Mouse (Mus musculus): ENCODE measurements around the gene Mpnd. TPM values are rescaled to one million over a fixed set of nuclear protein-coding genes. Genes with fewer than 3 reads are reported as not detected.

The Mpnd gene
- polyA plus RNA-seq (2016; fragmentation: Nextera tagmentation; extraction: Ambion mirVana): 27.4 and 29.1 TPM in 2 replicates

GRCm38 (mm10) chr17:56005415-56006061 lies at the start of gene Mpnd, which contains the start of gene Stap2:
Gene Mpnd, plus strand, starts transcription at chr17:56005711.
Gene Stap2, minus strand, starts transcription at chr17:56005584.
- H3K9ac ChIP-seq: no peak within 1 kb of the TSS
- peak within 1 kb of the TSS; percentile 15; the same call in 1 of the 2 replicates for H3K4me2 ChIP-seq
- no peak for ATAC-seq

GRCm38 (mm10) chr17:55956129-55956528 lies 49.4 kb upstream of the Mpnd start:
- no peaks in the 10 kb centered on the region for H3K9me3 ChIP-seq (replicated peaks)
- H3K27me3 ChIP-seq (replicated peaks): peaks cover 25% of the 10 kb centered on the region
- peaks cover 8% of the 10 kb centered on the region for H3K36me3 ChIP-seq
- peak overlapping the region; percentile 61 for H3K9ac ChIP-seq
- peak; percentile 25; the same call in 1 of the 2 replicates for ATAC-seq
- H3K4me1 ChIP-seq: peaks cover 51% of the 10 kb centered on the region
- WGBS (ENCODE audit: insufficient replicate concordance): 2% methylated on average over 26 of the region's 26 CpGs
- H3K4me3 ChIP-seq: peak overlapping the region; percentile 64
- peak overlapping the region; percentile 82 for H3K4me2 ChIP-seq
- H3K27ac ChIP-seq: no peak overlapping the region

More at GRCm38 (mm10) chr17:56005415-56006061, at the start of gene Mpnd, which contains the start of gene Stap2:
- Histone ChIP-seq H3K36me3 (no peaks in the 10 kb centered on the region), H3K9me3 (replicated peaks) (0 out of 2 replicates have a peak, but pooled peaks cover 4% of the 10 kb centered on the region), H3K4me3 (no peak within 1 kb of the TSS), H3K4me1 (peaks cover 41% of the 10 kb centered on the region), H3K27me3 (replicated peaks) (peaks cover 49% of the 10 kb centered on the region), H3K27ac (no peak within 1 kb of the TSS)
- WGBS (ENCODE audit: insufficient replicate concordance): 23% methylated on average over 13 of the region's 13 CpGs

GRCm38 (mm10) chr17:55956591-55956990 lies 48.9 kb upstream of the Mpnd start:
- peak overlapping the region; percentile 64 for H3K4me3 ChIP-seq
- 38% methylated on average over 6 of the region's 6 CpGs for WGBS (ENCODE audit: insufficient replicate concordance)

DNA sequence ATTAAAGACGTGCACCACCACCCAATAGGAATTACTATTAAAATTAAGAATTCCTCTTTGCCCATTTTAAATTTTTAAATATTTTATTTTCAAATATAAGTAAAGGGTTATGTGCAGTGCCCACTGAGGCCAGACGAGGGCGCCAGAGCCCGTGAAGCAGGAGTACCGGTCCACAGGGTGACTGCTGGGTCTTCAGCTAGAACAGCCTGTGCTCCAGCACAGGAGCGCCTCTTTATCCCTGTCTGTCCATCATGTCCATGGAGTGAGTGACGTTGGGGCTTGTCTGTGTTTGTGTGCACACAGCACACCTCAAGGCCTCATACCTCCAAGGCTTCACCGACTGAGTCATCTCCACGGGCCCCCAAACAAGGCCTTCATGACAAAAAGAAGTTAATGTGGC lies 48.3 kb upstream of the Mpnd start:
- Histone ChIP-seq H3K4me2 (no peak overlapping the region), H3K36me3 (peaks cover 18% of the 10 kb centered on the region), H3K9me3 (replicated peaks) (no peaks in the 10 kb centered on the region), H3K4me3 (no peak overlapping the region), H3K27me3 (replicated peaks) (peaks cover 25% of the 10 kb centered on the region), H3K27ac (no peak overlapping the region), H3K9ac (no peak overlapping the region), H3K4me1 (peaks cover 51% of the 10 kb centered on the region)
- 17% methylated on average over 9 of the region's 9 CpGs for WGBS (ENCODE audit: insufficient replicate concordance)
- no peak for ATAC-seq

More at GRCm38 (mm10) chr17:55956591-55956990, 48.9 kb upstream of the Mpnd start:
- Histone ChIP-seq H3K9ac (peak overlapping the region; percentile 61; the same call in 1 of the 2 replicates), H3K9me3 (replicated peaks) (no peaks in the 10 kb centered on the region), H3K27ac (no peak overlapping the region), H3K4me1 (peaks cover 51% of the 10 kb centered on the region), H3K4me2 (peak overlapping the region; percentile 82), H3K27me3 (replicated peaks) (peaks cover 25% of the 10 kb centered on the region), H3K36me3 (peaks cover 13% of the 10 kb centered on the region)
- ATAC-seq: no peak

DNA sequence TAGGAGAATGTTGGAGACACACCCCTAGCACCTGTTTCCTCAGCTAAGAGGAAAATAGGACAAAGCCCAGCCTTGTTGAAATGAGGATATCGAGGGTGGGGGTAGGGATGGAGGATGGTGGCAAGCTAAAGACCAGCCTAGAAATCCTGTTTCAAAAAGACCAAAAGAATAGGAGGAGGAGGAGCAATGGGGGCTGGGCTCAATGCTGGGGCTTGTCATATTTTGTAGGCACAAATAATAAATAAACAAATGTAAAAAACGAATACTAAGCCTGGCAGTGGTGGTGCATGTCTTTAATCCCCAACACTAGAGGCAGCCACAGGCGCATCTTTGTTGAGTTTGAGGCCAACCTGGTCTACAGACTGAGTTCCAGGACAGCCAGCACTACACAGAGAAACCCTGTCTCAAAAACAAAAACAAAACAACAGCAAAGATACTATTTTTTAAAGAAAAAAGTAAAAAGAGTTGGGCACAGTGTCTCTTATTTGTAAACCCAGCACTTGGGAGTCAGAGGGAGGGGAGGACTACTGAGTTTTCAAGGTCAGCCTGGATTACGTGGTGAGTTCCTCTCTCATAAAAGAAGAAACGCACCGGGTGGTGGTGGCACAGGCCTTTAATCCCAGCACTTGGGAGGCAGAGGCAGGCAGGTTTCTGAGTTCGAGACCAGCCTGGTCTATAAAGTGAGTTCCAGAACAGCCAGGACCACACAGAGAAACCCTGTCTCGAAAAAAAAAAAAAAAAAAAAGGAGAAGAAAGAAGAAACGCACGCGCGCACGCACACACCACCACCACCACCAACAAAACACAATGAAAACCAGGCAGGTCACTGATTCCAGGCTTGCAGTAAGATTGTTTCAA lies 47.6 kb upstream of the Mpnd start:
- Histone ChIP-seq H3K9ac (peak overlapping the region; percentile 69), H3K27ac (peak overlapping the region; percentile 92), H3K4me3 (peak overlapping the region; percentile 67), H3K9me3 (replicated peaks) (no peaks in the 10 kb centered on the region), H3K4me1 (peaks cover 51% of the 10 kb centered on the region), H3K4me2 (peak overlapping the region; percentile 83), H3K36me3 (peaks cover 24% of the 10 kb centered on the region), H3K27me3 (replicated peaks) (peaks cover 25% of the 10 kb centered on the region)
- 69% methylated on average over 13 of the region's 13 CpGs for WGBS (ENCODE audit: insufficient replicate concordance)
- ATAC-seq: no peak

DNA sequence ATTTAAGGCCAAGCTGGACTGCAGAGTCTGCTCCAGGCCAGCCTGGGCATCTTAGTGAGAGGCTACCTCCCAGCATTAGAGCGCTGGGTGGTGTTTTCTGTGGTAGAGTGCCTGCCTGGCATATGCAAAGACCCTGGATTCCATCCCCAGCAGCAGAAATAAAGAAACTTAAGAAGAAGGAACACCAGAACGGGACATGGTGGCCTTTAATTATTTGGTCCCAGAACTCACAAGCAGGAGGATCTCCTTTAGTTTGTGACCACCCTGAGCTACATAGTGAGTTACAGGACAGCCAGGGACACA lies 47.0 kb upstream of the Mpnd start:
- peak overlapping the region; percentile 69 for H3K9ac ChIP-seq
- H3K9me3 ChIP-seq (replicated peaks): no peaks in the 10 kb centered on the region
- no peak for ATAC-seq
- 34% methylated on average over 2 of the region's 2 CpGs for whole genome bisulfite sequencing (ENCODE audit: insufficient replicate concordance)
- peak overlapping the region; percentile 67 for H3K4me3 ChIP-seq
- peaks cover 25% of the 10 kb centered on the region for H3K27me3 ChIP-seq (replicated peaks)
- peaks cover 30% of the 10 kb centered on the region for H3K36me3 ChIP-seq
- peak overlapping the region; percentile 83 for H3K4me2 ChIP-seq
- peak overlapping the region; percentile 92 for H3K27ac ChIP-seq
- peaks cover 55% of the 10 kb centered on the region for H3K4me1 ChIP-seq

GRCm38 (mm10) chr17:55958918-55959728 lies 46.4 kb upstream of the Mpnd start, which contains the start of gene Yju2:
Gene Yju2, plus strand, starts transcription at chr17:55959099.
- Histone ChIP-seq H3K4me1 (peaks cover 54% of the 10 kb centered on the region), H3K9ac (peak within 1 kb of the TSS; percentile 69), H3K27me3 (replicated peaks) (peaks cover 19% of the 10 kb centered on the region), H3K36me3 (peaks cover 36% of the 10 kb centered on the region), H3K9me3 (replicated peaks) (no peaks in the 10 kb centered on the region), H3K4me2 (peak within 1 kb of the TSS; percentile 83), H3K4me3 (peak within 1 kb of the TSS; percentile 67), H3K27ac (peak within 1 kb of the TSS; percentile 92)
- peak; percentile 88 for ATAC-seq
- under 1% methylated on average over 46 of the region's 46 CpGs for WGBS (ENCODE audit: insufficient replicate concordance)

DNA sequence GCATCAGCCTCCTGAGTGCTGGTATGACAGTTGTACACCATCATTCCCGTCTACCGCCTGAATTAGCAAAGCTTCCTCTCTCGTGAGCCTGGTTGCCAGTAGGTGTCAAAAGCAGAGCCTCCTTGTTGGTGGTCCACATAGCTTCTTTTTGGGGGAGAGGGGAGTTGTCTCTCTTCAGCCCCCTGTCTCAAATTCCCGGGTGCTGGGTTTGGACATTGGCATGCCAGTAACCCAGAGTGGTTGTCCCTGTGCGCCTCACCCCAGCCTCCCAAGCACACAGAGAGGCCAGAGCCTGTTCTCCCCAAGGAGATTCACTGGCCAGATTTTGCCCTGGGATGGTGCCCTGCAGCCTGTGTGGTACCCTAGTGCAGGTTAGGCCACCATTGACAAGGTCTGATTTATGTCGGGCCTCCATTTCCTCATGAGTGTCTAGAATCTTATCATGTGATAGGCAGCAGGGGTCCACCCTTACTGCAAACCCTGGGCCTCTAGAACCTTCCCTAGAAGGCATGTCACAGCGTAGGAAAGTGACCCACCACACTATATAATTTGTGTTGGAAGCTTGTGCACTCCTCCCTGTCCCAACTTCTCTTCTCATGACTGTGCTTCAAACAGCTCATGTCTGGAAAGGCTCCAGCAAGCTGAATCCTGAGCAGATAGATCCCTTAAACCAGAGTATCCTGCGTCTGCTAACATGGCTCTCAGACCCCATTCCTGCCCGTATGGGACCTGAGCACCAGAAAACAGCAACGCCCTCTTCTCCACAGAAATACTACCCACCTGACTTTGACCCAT lies 45.4 kb upstream of the Mpnd start:
- Histone ChIP-seq H3K4me1 (peaks cover 51% of the 10 kb centered on the region), H3K27ac (peak overlapping the region; percentile 64), H3K27me3 (replicated peaks) (peaks cover 9% of the 10 kb centered on the region; the same call in 1 of the 2 replicates), H3K4me3 (peak overlapping the region; percentile 67), H3K9me3 (replicated peaks) (no peaks in the 10 kb centered on the region), H3K4me2 (peak overlapping the region; percentile 83), H3K36me3 (peaks cover 46% of the 10 kb centered on the region), H3K9ac (peak overlapping the region; percentile 58; the same call in 1 of the 2 replicates)
- 63% methylated on average over 10 of the region's 10 CpGs for WGBS (ENCODE audit: insufficient replicate concordance)
- ATAC-seq: no peak

DNA sequence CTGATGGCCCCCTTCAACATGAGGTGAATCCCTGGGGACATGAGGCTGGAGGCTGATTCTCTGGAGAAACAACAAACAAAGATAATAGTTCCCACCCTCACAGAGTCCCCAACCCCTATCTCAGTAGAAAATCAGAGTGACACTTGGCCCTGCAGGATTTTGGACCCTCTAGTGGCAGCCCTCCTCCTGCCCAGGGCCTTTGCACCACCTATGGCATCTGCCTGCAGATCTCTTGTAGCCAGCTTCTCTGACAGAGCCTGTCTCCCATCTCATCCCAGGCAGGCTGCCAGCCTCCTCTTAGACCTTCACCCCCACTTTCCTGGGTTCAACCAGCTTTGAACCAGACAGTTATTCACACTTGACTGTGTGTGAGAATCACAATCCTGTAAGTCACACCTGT lies 44.7 kb upstream of the Mpnd start:
- Histone ChIP-seq H3K9me3 (replicated peaks) (no peaks in the 10 kb centered on the region), H3K27ac (no peak overlapping the region), H3K4me2 (no peak overlapping the region), H3K36me3 (peaks cover 51% of the 10 kb centered on the region), H3K4me1 (peaks cover 49% of the 10 kb centered on the region), H3K9ac (no peak overlapping the region), H3K27me3 (replicated peaks) (0 out of 2 replicates have a peak, but pooled peaks cover 3% of the 10 kb centered on the region), H3K4me3 (no peak overlapping the region)
- no peak for ATAC-seq

GRCm38 (mm10) chr17:55961631-55962030 lies 43.9 kb upstream of the Mpnd start:
- Histone ChIP-seq H3K9me3 (replicated peaks) (no peaks in the 10 kb centered on the region), H3K9ac (no peak overlapping the region), H3K36me3 (peaks cover 60% of the 10 kb centered on the region), H3K27ac (no peak overlapping the region), H3K4me2 (no peak overlapping the region), H3K4me3 (no peak overlapping the region), H3K4me1 (peaks cover 41% of the 10 kb centered on the region), H3K27me3 (replicated peaks) (no peaks in the 10 kb centered on the region)
- no peak for ATAC-seq
- 81% methylated on average over 7 of the region's 7 CpGs for WGBS (ENCODE audit: insufficient replicate concordance)

DNA sequence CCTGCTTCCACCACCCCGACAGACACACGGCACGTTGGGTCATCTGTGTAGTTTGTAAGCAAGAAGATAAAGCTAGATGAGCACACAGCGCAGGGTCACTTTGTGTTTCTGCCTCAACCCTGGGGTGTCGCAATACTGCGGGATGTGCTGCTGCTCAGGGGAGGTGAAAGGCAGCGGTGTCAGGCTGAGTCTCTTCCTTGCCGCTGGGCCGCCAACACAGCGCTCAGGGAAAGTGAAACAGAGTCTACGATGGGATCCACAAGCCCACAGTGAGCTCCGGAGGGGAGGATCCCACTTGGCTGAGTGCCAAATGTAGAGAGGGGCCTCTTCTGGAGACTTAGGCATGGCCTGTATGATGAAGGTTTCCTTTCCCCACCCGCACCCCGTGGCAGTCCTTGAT lies 42.3 kb upstream of the Mpnd start:
- Histone ChIP-seq H3K4me1 (peaks cover 26% of the 10 kb centered on the region), H3K27me3 (replicated peaks) (0 out of 2 replicates have a peak, but pooled peaks cover 1% of the 10 kb centered on the region), H3K36me3 (peaks cover 75% of the 10 kb centered on the region), H3K27ac (no peak overlapping the region; the same call in 1 of the 2 replicates), H3K4me2 (no peak overlapping the region), H3K9me3 (replicated peaks) (no peaks in the 10 kb centered on the region), H3K9ac (no peak overlapping the region), H3K4me3 (no peak overlapping the region)
- 74% methylated on average over 14 of the region's 14 CpGs for WGBS (ENCODE audit: insufficient replicate concordance)
- no peak for ATAC-seq

Data from liver, embryonic 12.5 days (tissue).